Mouse (Mus musculus) embryo, embryonic 9.5 days (tissue): Measurements from ENCODE around the gene Tunar.

Experiments
- DNase-seq: peaks from one replicate; pipeline ENCODE4 v3.0.0-alpha.2; 2017; ENCODE audit errors: extremely low spot score

Tunar gene

GRCm38 (mm10) chr12:105398172-105398571 is 64.5 kb downstream of the Tunar start:
- DNase-seq: no peak

- DNase-seq: no peak
Observed at GRCm38 (mm10) chr12:105403742-105404141, 70.1 kb downstream of the Tunar start.

GRCm38 (mm10) chr12:105406008-105406407 is 72.3 kb downstream of the Tunar start:
- DNase-seq: no peak

GRCm38 (mm10) chr12:105413909-105414308 is 80.2 kb downstream of the Tunar start:
- DNase-seq: no peak

- no peak for DNase-seq
Observed at GRCm38 (mm10) chr12:105420476-105420875, 86.8 kb downstream of the Tunar start.

GRCm38 (mm10) chr12:105426541-105426940 is 92.9 kb downstream of the Tunar start:
- DNase-seq: no peak

- peak; percentile 73 for DNase-seq
Observed at GRCm38 (mm10) chr12:105427039-105427757, 93.5 kb downstream of the Tunar start.

- no peak for DNase-seq
Observed at GRCm38 (mm10) chr12:105431872-105432271, 98.2 kb downstream of the Tunar start.

- no peak for DNase-seq
Observed at GRCm38 (mm10) chr12:105432807-105433206, 99.1 kb downstream of the Tunar start.
